Mouse (Mus musculus) cerebellum, adult 9-11 months (tissue): Measurements from ENCODE around the gene Tdrd1.
"Not testable (repeated sequence)": the region's sequence is repeated elsewhere in the genome, so short reads cannot be mapped to it uniquely, and the experiment has no call there.

Experiments
- DNase-seq: peaks from one replicate; pipeline ENCODE4 v3.0.0; 2022

Tdrd1 gene

DNA sequence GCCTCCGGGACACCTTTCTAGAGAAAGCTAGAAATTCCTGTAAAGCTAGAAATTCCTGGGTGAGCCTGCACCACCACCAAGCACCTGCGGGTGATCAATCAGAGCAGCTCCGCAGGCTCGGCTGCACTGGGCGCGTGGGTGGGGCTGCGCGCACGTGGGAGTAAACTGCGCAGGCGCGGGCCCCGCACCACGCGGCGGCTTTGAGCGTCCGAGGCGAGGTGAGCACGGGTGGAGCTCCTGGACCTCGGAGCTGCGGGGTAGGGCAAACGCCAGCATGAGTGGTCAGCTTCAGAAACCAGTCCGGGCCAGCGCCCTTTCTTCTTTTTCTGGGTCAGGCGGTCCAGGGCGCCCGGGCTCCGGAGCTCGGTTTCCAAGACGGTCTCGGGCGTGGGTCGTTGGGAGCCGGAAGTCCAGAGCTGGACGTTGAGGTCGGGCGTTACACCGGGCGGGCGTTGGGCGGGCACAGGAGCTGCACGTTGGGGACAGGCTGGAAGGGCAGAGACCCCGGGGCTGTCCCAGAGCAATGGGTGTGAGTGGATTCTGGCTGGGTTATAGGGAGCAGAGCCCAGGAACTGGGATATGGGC, at the start of gene Tdrd1:
Gene Tdrd1, plus strand, starts transcription at position 163 of the 585 bp plus-strand sequence.
- DNase-seq: no peak

- DNase-seq: peak; percentile 13
Observed at GRCm38 (mm10) chr19:56776719-56777382, 49.2 kb upstream of the Tdrd1 start.

DNA sequence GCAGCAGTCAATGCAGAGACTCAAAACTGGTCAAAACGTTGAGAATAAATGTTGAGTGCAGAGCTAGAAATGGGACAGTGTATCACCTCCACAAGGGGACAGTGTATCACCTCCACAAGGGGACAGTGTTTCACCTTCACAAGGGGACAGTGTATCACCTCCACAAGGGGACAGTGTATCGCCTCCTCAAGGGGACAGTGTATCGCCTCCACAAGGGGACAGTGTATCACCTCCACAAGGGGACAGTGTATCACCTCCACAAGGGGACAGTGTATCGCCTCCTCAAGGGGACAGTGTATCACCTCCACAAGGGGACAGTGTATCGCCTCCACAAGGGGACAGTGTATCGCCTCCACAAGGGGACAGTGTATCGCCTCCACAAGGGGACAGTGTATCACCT, 47.5 kb upstream of the Tdrd1 start:
- not testable (repeated sequence) for DNase-seq

DNA sequence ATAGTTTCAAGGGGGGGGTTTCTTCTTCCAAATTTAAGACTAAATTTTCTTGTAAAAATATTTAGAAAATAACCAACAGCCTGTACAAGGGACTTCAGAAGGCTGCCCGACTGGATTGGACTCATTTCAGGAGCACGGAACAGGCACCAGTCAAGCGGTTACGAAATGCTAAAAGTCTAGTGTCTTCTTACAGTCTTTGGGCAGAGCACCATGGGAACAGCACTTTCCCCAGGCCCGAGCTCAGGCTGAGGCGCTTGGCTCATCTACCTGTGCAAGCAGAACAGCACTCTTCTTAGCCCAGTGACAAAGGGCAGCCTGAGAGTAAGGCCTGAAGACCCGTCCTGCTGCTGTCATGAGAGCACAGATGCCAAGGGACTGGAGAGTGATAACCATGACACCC, 38.1 kb upstream of the Tdrd1 start:
- no peak for DNase-seq

GRCm38 (mm10) chr19:56788952-56789351, 37.1 kb upstream of the Tdrd1 start:
- no peak for DNase-seq

- DNase-seq: no peak
Observed at GRCm38 (mm10) chr19:56797376-56797775, 28.6 kb upstream of the Tdrd1 start.

DNA sequence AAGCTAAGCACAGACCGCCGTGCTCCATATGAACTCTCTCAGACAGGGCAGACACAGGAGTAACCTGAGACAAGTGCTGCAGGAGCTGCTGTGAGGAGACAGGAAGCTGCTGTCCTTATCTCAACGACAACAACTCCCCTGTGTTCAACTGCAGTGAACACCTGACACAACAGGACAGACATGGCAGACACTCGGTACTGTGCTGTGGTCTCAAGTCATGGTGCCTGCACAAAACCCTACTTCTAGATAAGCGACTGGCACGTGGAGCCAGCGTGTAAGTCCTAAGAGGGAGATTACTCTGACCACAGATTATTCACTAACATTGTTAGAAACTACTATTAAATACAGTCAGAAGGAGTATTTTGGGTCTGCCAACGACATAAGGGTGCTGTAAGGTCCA, 25.8 kb upstream of the Tdrd1 start:
- DNase-seq: no peak

DNA sequence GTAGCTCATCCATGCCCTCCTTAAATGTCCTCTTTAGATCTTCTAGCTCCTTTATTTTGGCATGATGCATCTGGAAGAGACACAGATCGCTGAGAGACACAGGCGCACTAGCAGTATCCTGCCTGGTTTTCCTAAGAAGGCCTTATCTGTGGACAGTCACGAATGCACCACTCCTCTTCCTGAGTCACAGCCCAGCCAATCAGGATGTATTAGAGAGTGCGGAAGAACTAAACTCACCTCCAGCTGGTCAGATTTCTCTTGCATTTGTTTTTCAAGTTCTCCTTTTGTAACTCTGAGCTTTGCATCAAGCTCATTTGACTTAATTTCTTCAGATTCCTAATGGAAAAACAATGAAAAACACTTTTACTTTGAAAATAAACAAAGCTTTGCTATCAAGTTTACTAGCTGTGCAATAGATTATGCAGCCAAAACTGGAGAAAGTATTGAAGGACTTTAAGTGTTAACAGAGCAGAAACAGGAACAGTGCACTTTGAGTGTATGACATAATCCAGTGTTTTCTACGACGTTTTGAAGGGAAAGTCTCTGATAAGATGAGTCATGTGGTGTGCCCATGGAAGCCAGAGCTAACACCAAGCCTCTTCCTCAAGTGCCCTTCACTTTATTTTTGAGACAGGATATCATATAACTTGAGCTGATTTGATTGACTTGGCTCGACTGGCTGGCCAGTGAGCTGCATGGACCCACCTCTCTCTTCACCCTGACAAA, 24.9 kb upstream of the Tdrd1 start:
- no peak for DNase-seq

- DNase-seq: no peak
Observed at GRCm38 (mm10) chr19:56801656-56802351, 24.2 kb upstream of the Tdrd1 start.

DNA sequence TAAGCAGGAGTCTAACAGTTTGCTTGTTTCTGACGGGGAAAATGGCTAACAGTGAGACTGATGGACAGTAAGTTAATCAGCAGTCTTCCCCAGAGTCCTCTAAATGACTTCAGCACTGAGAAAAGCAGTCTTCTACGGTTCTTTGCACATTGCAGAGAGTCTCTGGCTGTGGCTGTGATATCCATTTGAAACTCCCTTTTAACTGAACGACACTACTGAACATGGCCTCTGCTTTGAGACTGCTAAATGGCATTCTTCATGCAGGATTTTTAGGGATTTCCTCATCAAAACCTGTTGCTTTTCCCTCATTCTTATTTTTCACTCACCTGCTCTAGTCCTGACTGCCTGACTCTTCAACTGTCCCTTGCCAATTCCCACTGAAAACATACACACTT, 23.7 kb upstream of the Tdrd1 start:
- DNase-seq: no peak

DNA sequence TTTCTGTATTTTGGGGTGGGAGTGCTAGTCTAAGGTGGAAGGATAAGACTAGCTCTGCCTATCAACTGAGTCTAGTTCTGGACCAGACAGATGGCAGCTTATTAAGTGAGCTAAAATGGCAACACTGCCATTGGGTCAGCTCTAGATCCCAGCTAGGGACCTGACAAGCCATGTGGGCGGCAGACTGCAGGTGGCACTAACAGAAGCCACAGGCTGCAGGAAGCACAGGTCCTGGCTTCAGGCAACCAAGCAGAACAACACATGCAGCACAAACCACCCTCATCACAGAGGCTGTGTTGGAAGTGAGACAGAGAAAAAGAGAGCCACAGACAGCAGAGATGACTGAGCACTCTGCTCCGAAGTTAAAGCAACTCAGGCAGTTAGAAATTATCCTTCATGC, 20.6 kb upstream of the Tdrd1 start:
- peak; percentile 82 for DNase-seq

- DNase-seq: no peak
Observed at GRCm38 (mm10) chr19:56807122-56807521, 18.9 kb upstream of the Tdrd1 start.

DNA sequence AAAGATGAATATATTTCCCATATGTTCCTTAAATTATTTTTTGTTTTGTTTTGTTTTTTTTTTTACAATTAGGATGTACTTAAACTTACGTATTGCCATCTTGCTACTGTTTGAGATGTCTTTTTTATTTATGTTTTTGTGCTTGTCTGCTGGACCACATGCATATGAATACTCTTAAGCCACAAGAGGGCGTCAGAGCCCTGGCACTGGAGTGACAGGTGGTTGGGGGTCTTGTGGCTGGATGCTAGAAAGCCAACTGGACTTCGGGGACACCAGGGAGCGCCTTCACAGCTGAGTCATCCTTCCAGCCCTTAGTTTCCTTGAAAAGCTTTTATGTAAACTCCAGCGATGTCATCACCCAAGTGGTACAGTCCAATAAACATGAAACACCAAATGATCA, 17.2 kb upstream of the Tdrd1 start:
- DNase-seq: no peak

DNA sequence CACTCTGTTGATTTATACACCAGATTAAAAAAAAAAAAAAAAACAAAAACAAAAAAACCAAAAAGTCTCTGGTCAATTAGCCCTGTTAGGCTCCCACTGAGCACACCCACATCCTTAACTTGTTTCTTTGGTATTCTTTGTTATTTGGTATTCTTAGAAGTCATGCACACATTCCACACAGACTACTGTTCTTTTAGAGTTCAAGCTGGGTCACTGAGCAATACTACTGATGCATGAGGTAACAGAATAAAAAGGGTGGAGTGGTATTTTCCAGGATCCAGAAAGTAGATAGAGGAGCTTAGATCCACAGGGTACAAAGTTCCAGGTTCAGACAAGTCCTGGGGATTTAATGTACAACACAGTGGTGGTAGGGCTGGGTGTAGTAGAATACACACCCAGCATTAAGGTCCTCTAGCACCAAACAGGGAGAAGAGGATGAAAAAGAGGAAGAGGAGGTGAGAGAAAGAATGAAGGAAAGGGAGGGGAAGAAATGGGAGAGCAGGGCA, 15.3 kb upstream of the Tdrd1 start:
- DNase-seq: no peak

GRCm38 (mm10) chr19:56811590-56811989, 14.4 kb upstream of the Tdrd1 start:
- peak; percentile 36 for DNase-seq

DNA sequence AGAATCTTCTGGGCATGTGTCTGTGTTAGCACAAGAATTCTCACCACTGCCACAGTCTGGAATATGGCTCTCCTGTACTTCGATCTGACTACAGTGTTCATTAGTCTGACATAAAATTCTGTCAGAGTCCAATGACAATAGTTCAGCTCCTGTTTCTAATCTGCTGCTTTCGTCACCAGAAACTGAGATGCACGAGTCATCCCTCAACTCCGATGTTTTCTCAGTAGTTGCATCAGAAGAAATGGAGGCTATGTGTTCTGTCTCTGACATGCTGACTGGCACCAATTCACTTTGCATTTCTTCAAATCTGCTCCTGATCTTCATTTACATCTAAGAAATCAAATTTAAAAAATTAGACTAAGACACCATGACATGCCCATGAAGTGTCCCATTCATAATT, 12.6 kb upstream of the Tdrd1 start:
- no peak for DNase-seq

DNA sequence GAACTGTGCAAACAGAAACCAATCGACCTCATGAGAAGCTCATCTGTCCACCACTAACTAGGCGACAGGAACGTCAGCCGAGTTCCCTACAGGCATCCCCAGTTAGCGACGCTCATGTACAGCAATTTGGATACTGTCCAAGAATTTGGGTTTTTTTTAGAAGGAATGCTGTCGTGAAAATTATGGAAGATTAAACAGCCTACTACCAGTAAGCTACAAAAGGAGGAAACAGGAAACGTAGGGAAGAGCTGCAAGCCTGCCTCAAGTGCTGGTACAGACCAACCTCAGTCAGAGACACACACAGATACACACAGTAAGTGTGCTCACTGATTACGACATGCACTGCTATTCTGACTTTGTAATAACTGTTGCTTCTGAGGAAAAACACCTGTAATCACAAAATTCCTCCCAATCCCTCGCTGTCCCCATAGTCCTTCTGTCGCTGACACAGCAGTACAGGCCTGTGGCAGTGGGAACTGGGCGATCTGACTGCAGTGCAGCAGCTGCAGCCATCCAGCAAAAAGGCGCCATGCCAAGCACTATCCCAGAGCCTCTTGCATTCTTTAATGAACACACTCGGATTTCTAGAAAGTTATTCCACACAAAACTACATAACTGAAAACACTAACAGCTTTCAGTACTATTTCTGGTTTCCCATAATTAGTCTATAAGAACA, 8.0 kb upstream of the Tdrd1 start:
- DNase-seq: peak; percentile 41

GRCm38 (mm10) chr19:56821040-56821797, 4.8 kb upstream of the Tdrd1 start:
- no peak for DNase-seq

- peak; percentile 95 for DNase-seq
Observed at GRCm38 (mm10) chr19:56821798-56822447, 4.1 kb upstream of the Tdrd1 start, which contains the start of gene Ccdc186. Ccdc186 (minus strand) TSS chr19:56822190.

DNA sequence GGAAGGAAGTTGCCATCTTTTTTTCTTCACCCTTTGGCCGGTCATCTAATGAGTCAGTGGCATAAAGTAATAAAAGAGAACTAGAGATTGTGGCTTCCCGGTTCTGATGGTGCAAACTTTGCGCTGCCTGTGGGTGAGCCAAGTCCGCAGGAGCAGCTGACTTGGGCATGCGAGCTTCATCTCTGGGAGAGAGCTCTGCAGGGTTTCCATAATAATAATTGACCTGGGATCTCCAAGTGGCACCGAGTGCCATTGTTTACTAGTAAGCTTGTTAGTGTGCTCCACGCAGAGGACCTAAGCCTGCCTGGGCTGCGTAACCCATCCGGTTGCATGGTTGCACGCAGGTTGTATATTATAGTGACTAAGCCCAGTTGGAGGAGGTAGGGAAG, 3.6 kb upstream of the Tdrd1 start:
- no peak for DNase-seq

- no peak for DNase-seq
Observed at GRCm38 (mm10) chr19:56828305-56828704, 2.3 kb downstream of the Tdrd1 start.
